Mouse (Mus musculus): ENCODE data around the gene Meis1. TPM values are rescaled to one million over a fixed set of nuclear protein-coding genes. Genes with fewer than 3 reads are reported as not detected.

Meis1 gene
- total RNA-seq, 1 experiment: 6.2 TPM

GRCm38 (mm10) chr11:18944972-18945625 lies 73.7 kb downstream of the Meis1 start:
- H3K27ac ChIP-seq (ENCODE audit: insufficient read depth, low read depth, low read length, poor library complexity, severe bottlenecking): no peak overlapping the region
- no peak overlapping the region for H3K9ac ChIP-seq (ENCODE audit: insufficient read depth, low read depth, low read length, poor library complexity, severe bottlenecking)
- H3K36me3 ChIP-seq (ENCODE audit: control insufficient read depth, insufficient read depth, low read length, poor library complexity, severe bottlenecking): no peaks in the 10 kb centered on the region
- in situ Hi-C loops (cut with MboI; ENCODE audit: low sequenced_read_pairs in 2 of 2, unreplicated experiment in 2 of 2): no loop called here
- no peak for TF ChIP-seq HCFC1 (IDR thresholded peaks at IDR 0.05; ENCODE audit: borderline replicate concordance, insufficient read depth, low read length)
- H3K4me3 ChIP-seq (ENCODE audit: insufficient read depth in 1 of 2, low read depth in 1 of 2, low read length in 2 of 2, poor library complexity in 1 of 2, severe bottlenecking in 1 of 2): no peak overlapping the region
- no peaks in the 10 kb centered on the region for H3K9me3 ChIP-seq (ENCODE audit: control insufficient read depth, insufficient read depth, low read depth, low read length)
- H3K4me1 ChIP-seq (ENCODE audit: control insufficient read depth in 2 of 2, insufficient read depth in 2 of 2, low read length in 2 of 2, poor library complexity in 1 of 2): peaks cover 5 to 12% of the 10 kb centered on the region in 2 experiments; a peak in 2 of 4 replicates
- DNase-seq (ENCODE audit: low read depth, low spot score): no peak

DNA sequence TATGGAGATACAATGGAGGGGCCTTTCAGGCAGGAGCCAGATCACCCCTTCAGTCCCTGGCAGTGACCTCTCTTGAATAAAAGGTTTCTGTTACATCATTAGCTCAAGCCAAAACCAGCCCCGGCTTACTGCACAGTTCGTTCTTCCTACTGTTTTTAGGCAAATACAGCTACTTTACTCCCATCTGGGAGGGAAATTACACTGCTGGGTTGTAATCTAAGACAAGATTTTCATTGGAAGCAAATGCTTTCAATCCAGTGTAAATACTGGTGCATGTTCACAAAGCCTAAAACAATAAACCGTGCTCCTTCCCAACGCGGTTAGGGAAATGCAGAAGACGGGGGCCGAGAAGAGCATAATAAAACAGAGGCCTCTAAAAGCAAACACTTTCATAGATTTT lies 74.6 kb downstream of the Meis1 start:
- Histone ChIP-seq H3K4me1 (ENCODE audit: control insufficient read depth in 2 of 2, insufficient read depth in 2 of 2, low read length in 2 of 2, poor library complexity in 1 of 2) (peaks cover 5 to 12% of the 10 kb centered on the region in 2 experiments; a peak in 2 of 4 replicates), H3K27ac (ENCODE audit: insufficient read depth, low read depth, low read length, poor library complexity, severe bottlenecking) (no peak overlapping the region)
- DNase-seq (ENCODE audit: low read depth, low spot score): no peak

DNA sequence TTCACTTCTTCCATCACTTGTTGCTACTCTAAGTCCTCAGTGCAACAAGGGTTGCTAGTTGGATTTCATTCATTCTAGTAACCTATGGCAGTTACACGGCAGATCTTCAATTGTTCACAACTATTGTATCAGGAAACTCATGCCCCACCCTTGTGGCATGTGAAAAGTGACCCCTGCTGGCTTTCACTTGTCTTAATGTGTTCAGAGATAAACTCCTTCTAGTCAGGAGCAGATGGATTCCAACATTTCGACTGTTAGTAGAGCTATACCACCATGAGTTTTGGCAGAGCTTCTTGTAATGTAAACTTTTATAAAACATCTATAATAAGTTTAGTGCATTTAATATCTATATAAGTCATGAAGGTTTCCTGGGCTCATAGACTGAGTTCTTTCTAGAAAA lies 75.8 kb downstream of the Meis1 start:
- H3K27ac ChIP-seq (ENCODE audit: insufficient read depth, low read depth, low read length, poor library complexity, severe bottlenecking): no peak overlapping the region
- no peak overlapping the region for H3K9ac ChIP-seq (ENCODE audit: insufficient read depth, low read depth, low read length, poor library complexity, severe bottlenecking)
- H3K4me3 ChIP-seq (ENCODE audit: insufficient read depth in 1 of 2, low read depth in 1 of 2, low read length in 2 of 2, poor library complexity in 1 of 2, severe bottlenecking in 1 of 2): no peak overlapping the region
- DNase-seq (ENCODE audit: low read depth, low spot score): no peak
- no peaks in the 10 kb centered on the region for H3K9me3 ChIP-seq (ENCODE audit: control insufficient read depth, insufficient read depth, low read depth, low read length)
- peaks cover 5 to 12% of the 10 kb centered on the region in 2 experiments; a peak in 2 of 4 replicates for H3K4me1 ChIP-seq (ENCODE audit: control insufficient read depth in 2 of 2, insufficient read depth in 2 of 2, low read length in 2 of 2, poor library complexity in 1 of 2)
- no peaks in the 10 kb centered on the region for H3K36me3 ChIP-seq (ENCODE audit: control insufficient read depth, insufficient read depth, low read length, poor library complexity, severe bottlenecking)
- TF ChIP-seq ZC3H11A (IDR thresholded peaks at IDR 0.05; ENCODE audit: borderline replicate concordance, low read depth, low read length): no peak
- no peak for TF ChIP-seq HCFC1 (IDR thresholded peaks at IDR 0.05; ENCODE audit: borderline replicate concordance, insufficient read depth, low read length)
- no peak for TF ChIP-seq CHD2 (IDR thresholded peaks at IDR 0.05; ENCODE audit: low read depth, low read length)
- no peak for TF ChIP-seq ZNF384 (IDR thresholded peaks at IDR 0.05; ENCODE audit: low read depth, low read length)
- no peak for TF ChIP-seq MAFK (IDR thresholded peaks at IDR 0.05; ENCODE audit: insufficient read depth, low read depth, low read length)
- in situ Hi-C loops (cut with MboI; ENCODE audit: low sequenced_read_pairs in 2 of 2, unreplicated experiment in 2 of 2): no loop called here

More for the DNA sequence above, 74.6 kb downstream of the Meis1 start:
- Histone ChIP-seq H3K9me3 (ENCODE audit: control insufficient read depth, insufficient read depth, low read depth, low read length) (no peaks in the 10 kb centered on the region), H3K36me3 (ENCODE audit: control insufficient read depth, insufficient read depth, low read length, poor library complexity, severe bottlenecking) (no peaks in the 10 kb centered on the region), H3K9ac (ENCODE audit: insufficient read depth, low read depth, low read length, poor library complexity, severe bottlenecking) (no peak overlapping the region), H3K4me3 (ENCODE audit: insufficient read depth in 1 of 2, low read depth in 1 of 2, low read length in 2 of 2, poor library complexity in 1 of 2, severe bottlenecking in 1 of 2) (no peak overlapping the region)
- in situ Hi-C loops (cut with MboI; ENCODE audit: low sequenced_read_pairs in 2 of 2, unreplicated experiment in 2 of 2): no loop called here
- no peak for TF ChIP-seq ZC3H11A (IDR thresholded peaks at IDR 0.05; ENCODE audit: borderline replicate concordance, low read depth, low read length)

- no peak overlapping the region for H3K27ac ChIP-seq (ENCODE audit: insufficient read depth, low read depth, low read length, poor library complexity, severe bottlenecking)
- TF ChIP-seq MAFK (IDR thresholded peaks at IDR 0.05; ENCODE audit: insufficient read depth, low read depth, low read length) (no peak), ZC3H11A (IDR thresholded peaks at IDR 0.05; ENCODE audit: borderline replicate concordance, low read depth, low read length) (no peak), HCFC1 (IDR thresholded peaks at IDR 0.05; ENCODE audit: borderline replicate concordance, insufficient read depth, low read length) (no peak), CHD2 (IDR thresholded peaks at IDR 0.05; ENCODE audit: low read depth, low read length) (no peak)
- H3K9me3 ChIP-seq (ENCODE audit: control insufficient read depth, insufficient read depth, low read depth, low read length): no peaks in the 10 kb centered on the region
- no peaks in the 10 kb centered on the region for H3K36me3 ChIP-seq (ENCODE audit: control insufficient read depth, insufficient read depth, low read length, poor library complexity, severe bottlenecking)
- peaks cover 1 to 8% of the 10 kb centered on the region in 2 experiments; a peak in 2 of 4 replicates for H3K4me1 ChIP-seq (ENCODE audit: control insufficient read depth in 2 of 2, insufficient read depth in 2 of 2, low read length in 2 of 2, poor library complexity in 1 of 2)
- in situ Hi-C loops (cut with MboI; ENCODE audit: low sequenced_read_pairs in 2 of 2, unreplicated experiment in 2 of 2): no loop called here
- DNase-seq (ENCODE audit: low read depth, low spot score): no peak
- no peak overlapping the region for H3K4me3 ChIP-seq (ENCODE audit: insufficient read depth in 1 of 2, low read depth in 1 of 2, low read length in 2 of 2, poor library complexity in 1 of 2, severe bottlenecking in 1 of 2)
- no peak overlapping the region for H3K9ac ChIP-seq (ENCODE audit: insufficient read depth, low read depth, low read length, poor library complexity, severe bottlenecking)
Observed at GRCm38 (mm10) chr11:18940916-18941315, 77.9 kb downstream of the Meis1 start.

GRCm38 (mm10) chr11:18934921-18935320 lies 83.9 kb downstream of the Meis1 start:
- no peaks in the 10 kb centered on the region for H3K36me3 ChIP-seq (ENCODE audit: control insufficient read depth, insufficient read depth, low read length, poor library complexity, severe bottlenecking)
- TF ChIP-seq MAFK (IDR thresholded peaks at IDR 0.05; ENCODE audit: insufficient read depth, low read depth, low read length) (no peak), CHD2 (IDR thresholded peaks at IDR 0.05; ENCODE audit: low read depth, low read length) (no peak), ZC3H11A (IDR thresholded peaks at IDR 0.05; ENCODE audit: borderline replicate concordance, low read depth, low read length) (no peak), ZNF384 (IDR thresholded peaks at IDR 0.05; ENCODE audit: low read depth, low read length) (no peak)
- no peaks in the 10 kb centered on the region for H3K9me3 ChIP-seq (ENCODE audit: control insufficient read depth, insufficient read depth, low read depth, low read length)
- H3K4me3 ChIP-seq (ENCODE audit: insufficient read depth in 1 of 2, low read depth in 1 of 2, low read length in 2 of 2, poor library complexity in 1 of 2, severe bottlenecking in 1 of 2): no peak overlapping the region
- H3K9ac ChIP-seq (ENCODE audit: insufficient read depth, low read depth, low read length, poor library complexity, severe bottlenecking): no peak overlapping the region
- H3K27ac ChIP-seq (ENCODE audit: insufficient read depth, low read depth, low read length, poor library complexity, severe bottlenecking): no peak overlapping the region
- no peaks in the 10 kb centered on the region for H3K4me1 ChIP-seq (ENCODE audit: control insufficient read depth in 2 of 2, insufficient read depth in 2 of 2, low read length in 2 of 2, poor library complexity in 1 of 2)
- in situ Hi-C loops (cut with MboI; ENCODE audit: low sequenced_read_pairs in 2 of 2, unreplicated experiment in 2 of 2): no loop called here
- DNase-seq (ENCODE audit: low read depth, low spot score): no peak

Measured in ES-E14 (cell line).